Mouse (Mus musculus) lung, postnatal 10 days (tissue): ENCODE results near the gene Trim33.

Source experiments
- DNase-seq: peaks from one replicate; pipeline ENCODE4 v3.0.0; 2021

Trim33 gene

GRCm38 (mm10) chr3:103401342-103402098 lies 122.4 kb downstream of the Trim33 start:
- no peak for DNase-seq

- DNase-seq, result no peak
These were observed 123.1 kb downstream of the Trim33 start for GRCm38 (mm10) chr3:103402212-103402611.

- DNase-seq, result no peak
These were observed 126.0 kb downstream of the Trim33 start for GRCm38 (mm10) chr3:103405135-103405534.

- no peak for DNase-seq
These were observed 127.0 kb downstream of the Trim33 start for GRCm38 (mm10) chr3:103405871-103406765.
